24 mouse cellular contexts compared by ENCODE assay signal in genomic region chr15:13008803-13009202, GRCm38 (mm10).
"Had no signal": no experiment of that assay in that cellular context is flagged by ENCODE, and none has a peak within 500 bp of the region (broad histone marks: within the 10 kb centered on the region; RNA-seq: fewer than 3 reads in every experiment).

No protein-coding gene starts in this region.

- H3K9ac ChIP-seq: heart, embryonic 13.5 days; heart, embryonic 15.5 days; hindbrain, embryonic 14.5 days; kidney, embryonic 15.5 days; limb, embryonic 13.5 days; limb, embryonic 15.5 days had no signal

- ATAC-seq: hindbrain, embryonic 16.5 days; intestine, embryonic 16.5 days had no signal

- DNase-seq: gastrocnemius, postnatal 14 days; gastrocnemius, postnatal 36 days; heart, adult 11 months; heart, adult 2 months; heart, postnatal 14 days; heart, postnatal 36 days; kidney, adult 11 months; kidney, adult 2 months; kidney, adult 9 months; kidney, postnatal 14 days; kidney, postnatal 36 days; layer of hippocampus, adult 9-11 months; layer of hippocampus, postnatal 36 days; left cerebral cortex, postnatal 4 days had no signal

- H3K36me3 ChIP-seq: heart, embryonic 13.5 days; heart, embryonic 15.5 days; kidney, embryonic 15.5 days; limb, embryonic 13.5 days; limb, embryonic 15.5 days had no signal

- H3K27me3 ChIP-seq: heart, embryonic 13.5 days; heart, embryonic 15.5 days; kidney, embryonic 15.5 days; limb, embryonic 13.5 days; limb, embryonic 15.5 days had no signal

- H3K27ac ChIP-seq: heart, adult 2 months; heart, embryonic 13.5 days; heart, embryonic 15.5 days; hindbrain, embryonic 14.5 days; kidney, embryonic 15.5 days; kidney, postnatal 0 days; limb, embryonic 13.5 days; limb, embryonic 15.5 days had no signal

- H3K4me2 ChIP-seq: heart, embryonic 11.5 days; heart, embryonic 13.5 days; heart, embryonic 15.5 days; hindbrain, embryonic 14.5 days; kidney, embryonic 15.5 days; limb, embryonic 13.5 days; limb, embryonic 15.5 days had no signal

- H3K9me3 ChIP-seq: heart, embryonic 13.5 days; heart, embryonic 15.5 days; kidney, embryonic 15.5 days; limb, embryonic 15.5 days had no signal

- H3K4me1 ChIP-seq: heart, embryonic 13.5 days; heart, embryonic 15.5 days; kidney, embryonic 15.5 days; limb, embryonic 13.5 days; limb, embryonic 15.5 days had no signal

- H3K4me3 ChIP-seq: heart, adult 2 months; heart, embryonic 13.5 days; heart, embryonic 15.5 days; kidney, embryonic 15.5 days; limb, embryonic 13.5 days; limb, embryonic 15.5 days had no signal
